Mouse (Mus musculus) embryonic fibroblast, embryonic 13.5 days (primary cell): ENCODE measurements around the gene Dsel.

Source experiments
- CTCF ChIP-seq: IDR thresholded peaks from 2 replicates; pipeline ENCODE4 v1.5.1; 2011; ENCODE audit warnings: mild to moderate bottlenecking, control low read depth, low read length, moderate library complexity, borderline replicate concordance; ENCODE audit not compliant: insufficient read depth
- POLR2A ChIP-seq: IDR thresholded peaks from 2 replicates; pipeline ENCODE4 v1.6.1; 2011; ENCODE audit warnings: low read depth, mild to moderate bottlenecking, control low read depth, low read length, moderate library complexity

- TF ChIP-seq POLR2A (no peak), CTCF (no peak)
Observed at GRCm38 (mm10) chr1:111833583-111834225, 31.0 kb downstream of the Dsel start.
